8 mouse cellular contexts compared by ENCODE assay signal in genomic region chr13:63552291-63552932, GRCm38 (mm10). TPM values are rescaled to one million over a fixed set of nuclear protein-coding genes. Genes with fewer than 3 reads are reported as not detected.
DNase-seq lines count a peak whose midpoint lies in the region; ATAC-seq and TF ChIP-seq lines count a peak whose summit lies in the region.

No protein-coding gene starts in this region.

- H3K9ac ChIP-seq in liver, embryonic 14.5 days (replicated peaks) = 0 out of 2 replicates have a peak overlapping the region, but pooled peaks have one; percentile 18
- no peak overlapping the region for H3K9ac ChIP-seq in liver, embryonic 12.5 days
- peak overlapping the region; percentile 1; the same call in 1 of the 2 replicates for H3K9ac ChIP-seq in forebrain, embryonic 12.5 days
- no peak overlapping the region for H3K9ac ChIP-seq in kidney, postnatal 0 days (ENCODE audit: low read depth, low read length)

- peaks cover 0 to 19% of the 10 kb centered on the region in 2 experiments; a peak in 2 of 4 replicates for H3K4me1 ChIP-seq in liver, embryonic 14.5 days (replicated peaks; ENCODE audit: control insufficient read depth in 2 of 2, insufficient read depth in 2 of 2, low read length in 1 of 2)
- H3K4me1 ChIP-seq in liver, embryonic 12.5 days = peaks cover 70% of the 10 kb centered on the region
- peaks cover 95% of the 10 kb centered on the region for H3K4me1 ChIP-seq in forebrain, embryonic 12.5 days
- H3K4me1 ChIP-seq in kidney, postnatal 0 days (replicated peaks; ENCODE audit: insufficient read depth, low read length) = peaks cover 26% of the 10 kb centered on the region
- H3K4me1 ChIP-seq in megakaryocyte, embryonic 14.5 days = peaks cover 59% of the 10 kb centered on the region

- H3K27ac ChIP-seq in liver, embryonic 14.5 days = no peak overlapping the region
- no peak overlapping the region for H3K27ac ChIP-seq in liver, embryonic 12.5 days
- peak overlapping the region; percentile 76 for H3K27ac ChIP-seq in forebrain, embryonic 12.5 days
- H3K27ac ChIP-seq in kidney, postnatal 0 days = no peak overlapping the region

- H3K4me2 ChIP-seq in liver, embryonic 14.5 days (ENCODE audit: low read depth) = no peak overlapping the region
- no peak overlapping the region for H3K4me2 ChIP-seq in liver, embryonic 12.5 days
- H3K4me2 ChIP-seq in forebrain, embryonic 12.5 days = peak overlapping the region; percentile 32
- no peak overlapping the region for H3K4me2 ChIP-seq in kidney, postnatal 0 days (ENCODE audit: low read length)

- H3K4me3 ChIP-seq in liver, embryonic 14.5 days (ENCODE audit: insufficient read depth in 1 of 2, low read depth in 2 of 2, low read length in 2 of 2) = no peak overlapping the region
- no peak overlapping the region for H3K4me3 ChIP-seq in liver, embryonic 12.5 days
- no peak overlapping the region for H3K4me3 ChIP-seq in forebrain, embryonic 12.5 days (replicated peaks)
- no peak overlapping the region for H3K4me3 ChIP-seq in kidney, postnatal 0 days (replicated peaks; ENCODE audit: low read depth, low read length)
- H3K4me3 ChIP-seq in megakaryocyte, embryonic 14.5 days (replicated peaks) = peak overlapping the region; percentile 33

- TF ChIP-seq EP300 in liver, embryonic 14.5 days (IDR thresholded peaks at IDR 0.05; ENCODE audit: low read depth) = no peak

- 70% methylated on average over 10 of the region's 10 CpGs for WGBS in liver, embryonic 14.5 days (ENCODE audit: insufficient replicate concordance)
- 76% methylated on average over 10 of the region's 10 CpGs for WGBS in liver, embryonic 12.5 days (ENCODE audit: insufficient replicate concordance)
- 29% methylated on average over 10 of the region's 10 CpGs for WGBS in forebrain, embryonic 12.5 days
- WGBS in kidney, postnatal 0 days = 58% methylated on average over 10 of the region's 10 CpGs

- TF ChIP-seq CTCF in liver, embryonic 14.5 days (IDR thresholded peaks at IDR 0.05; ENCODE audit: low read depth) = no peak
- no peak for TF ChIP-seq CTCF in brain, embryonic 14.5 days (IDR thresholded peaks at IDR 0.05; ENCODE audit: borderline replicate concordance, extremely low read depth, insufficient read depth, insufficient read length)
- no peak for TF ChIP-seq CTCF in kidney, postnatal 0 days (IDR thresholded peaks at IDR 0.05; ENCODE audit: low read depth)

- DNase-seq in liver, embryonic 14.5 days (ENCODE audit: low read depth in 3 of 3, low spot score in 3 of 3) = no peak
- DNase-seq in brain, embryonic 14.5 days (ENCODE audit: low read depth) = peak; percentile 93
- DNase-seq in kidney, postnatal 0 days (ENCODE audit: low spot score) = no peak
- peak; percentile 70 for DNase-seq in right cerebral cortex, postnatal 4 days
- no peak for DNase-seq in urinary bladder, postnatal 14 days (ENCODE audit: low spot score)

- no peak for TF ChIP-seq POLR2A in brain, embryonic 14.5 days (IDR thresholded peaks at IDR 0.05; ENCODE audit: borderline replicate concordance, extremely low read depth, insufficient read depth, insufficient read length, poor library complexity, severe bottlenecking)

- ATAC-seq in liver, embryonic 14.5 days (ENCODE audit: insufficient read depth) = no peak
- no peak for ATAC-seq in liver, embryonic 12.5 days
- ATAC-seq in forebrain, embryonic 12.5 days (ENCODE audit: low FRiP score) = peak; percentile 52; the same call in 1 of the 2 replicates
- peak; percentile 49; the same call in 1 of the 2 replicates for ATAC-seq in kidney, postnatal 0 days (replicated peaks; ENCODE audit: low FRiP score, low read depth)

- no peaks in the 10 kb centered on the region for H3K27me3 ChIP-seq in liver, embryonic 14.5 days (ENCODE audit: control insufficient read depth, insufficient read depth, low read length)
- H3K27me3 ChIP-seq in liver, embryonic 12.5 days (replicated peaks) = no peaks in the 10 kb centered on the region
- peaks cover 28% of the 10 kb centered on the region for H3K27me3 ChIP-seq in forebrain, embryonic 12.5 days
- no peaks in the 10 kb centered on the region for H3K27me3 ChIP-seq in kidney, postnatal 0 days (ENCODE audit: insufficient read depth, low read length)
- no peaks in the 10 kb centered on the region for H3K27me3 ChIP-seq in megakaryocyte, embryonic 14.5 days (replicated peaks)

- H3K9me3 ChIP-seq in liver, embryonic 14.5 days (ENCODE audit: control insufficient read depth, low read length) = no peaks in the 10 kb centered on the region
- no peaks in the 10 kb centered on the region for H3K9me3 ChIP-seq in liver, embryonic 12.5 days (replicated peaks)
- no peaks in the 10 kb centered on the region for H3K9me3 ChIP-seq in forebrain, embryonic 12.5 days
- H3K9me3 ChIP-seq in kidney, postnatal 0 days (replicated peaks; ENCODE audit: low read length) = no peaks in the 10 kb centered on the region
- no peaks in the 10 kb centered on the region for H3K9me3 ChIP-seq in megakaryocyte, embryonic 14.5 days

- peaks cover 4% of the 10 kb centered on the region for H3K36me3 ChIP-seq in liver, embryonic 14.5 days (replicated peaks; ENCODE audit: control insufficient read depth, insufficient read depth, low read depth)
- peaks cover 46% of the 10 kb centered on the region for H3K36me3 ChIP-seq in liver, embryonic 12.5 days
- peaks cover 8% of the 10 kb centered on the region; the same call in 1 of the 2 replicates for H3K36me3 ChIP-seq in forebrain, embryonic 12.5 days (replicated peaks)
- H3K36me3 ChIP-seq in kidney, postnatal 0 days (ENCODE audit: insufficient read depth, low read length) = 0 out of 2 replicates have a peak, but pooled peaks cover 2% of the 10 kb centered on the region
- peaks cover 36% of the 10 kb centered on the region for H3K36me3 ChIP-seq in megakaryocyte, embryonic 14.5 days (replicated peaks; ENCODE audit: low read length)

RNA-seq across cellular contexts. Expression of gene Ptch1, which starts 21.0 kb away (rescaled TPM):
- polyA plus RNA-seq in liver, embryonic 14.5 days (2012; rRNA removed) = 4.3 and 4.4 TPM in 2 replicates
- polyA plus RNA-seq in liver, embryonic 14.5 days (2014; fragmentation: Nextera tagmentation; extraction: Ambion mirVana) = 4.2 and 4.9 TPM in 2 replicates
- 7.0 TPM in 2 replicates for polyA plus RNA-seq in liver, embryonic 12.5 days (2016; fragmentation: Nextera tagmentation; extraction: Ambion mirVana)
- polyA plus RNA-seq in brain, embryonic 14.5 days (2012; rRNA removed) = 23.3 and 37.6 TPM in 2 replicates
- polyA plus RNA-seq in forebrain, embryonic 12.5 days (2016; fragmentation: Nextera tagmentation; extraction: Ambion mirVana) = 24.0 and 24.4 TPM in 2 replicates
- polyA plus RNA-seq in kidney, postnatal 0 days (2015; fragmentation: Nextera tagmentation; extraction: Ambion mirVana) = 10.7 and 12.2 TPM in 2 replicates
- 0.65 and 2.7 TPM in 2 replicates for polyA plus RNA-seq in megakaryocyte, embryonic 14.5 days (2012; ENCODE audit: insufficient read depth, low replicate concordance)

RNA-seq across cellular contexts. Expression of gene Fancc, which starts 55.3 kb away (rescaled TPM):
- 5.6 and 6.9 TPM in 2 replicates for polyA plus RNA-seq in liver, embryonic 14.5 days (2012; rRNA removed)
- 7.0 and 8.6 TPM in 2 replicates for polyA plus RNA-seq in liver, embryonic 14.5 days (2014; fragmentation: Nextera tagmentation; extraction: Ambion mirVana)
- 13.5 TPM in 2 replicates for polyA plus RNA-seq in liver, embryonic 12.5 days (2016; fragmentation: Nextera tagmentation; extraction: Ambion mirVana)
- 12.7 and 16.1 TPM in 2 replicates for polyA plus RNA-seq in brain, embryonic 14.5 days (2012; rRNA removed)
- 21.0 and 23.0 TPM in 2 replicates for polyA plus RNA-seq in forebrain, embryonic 12.5 days (2016; fragmentation: Nextera tagmentation; extraction: Ambion mirVana)
- polyA plus RNA-seq in kidney, postnatal 0 days (2015; fragmentation: Nextera tagmentation; extraction: Ambion mirVana) = 16.2 and 16.7 TPM in 2 replicates
- 0.19 TPM in 1 of 2 replicates, not detected in the other for polyA plus RNA-seq in megakaryocyte, embryonic 14.5 days (2012; ENCODE audit: insufficient read depth, low replicate concordance)

Comparison
In these comparisons a context has a peak if more than half of its experiments do, and no peak if none do; other contexts are left out.
1. H3K9ac ChIP-seq: peak in liver, embryonic 14.5 days (single experiment) and forebrain, embryonic 12.5 days (single experiment); none in liver, embryonic 12.5 days (single experiment) and kidney, postnatal 0 days (single experiment).
2. ATAC-seq: peak in forebrain, embryonic 12.5 days (single experiment) and kidney, postnatal 0 days (single experiment); none in liver, embryonic 14.5 days (single experiment) and liver, embryonic 12.5 days (single experiment).
3. DNase-seq: peak in brain, embryonic 14.5 days (single experiment) and right cerebral cortex, postnatal 4 days (single experiment); none in liver, embryonic 14.5 days (0 of 3), kidney, postnatal 0 days (single experiment) and urinary bladder, postnatal 14 days (single experiment).